Mouse (Mus musculus): Measurements from ENCODE around the gene Foxp1.

GRCm38 (mm10) chr6:99458775-99459174 lies 63.7 kb downstream of the Foxp1 start:
- TF ChIP-seq CTCF (IDR thresholded peaks at IDR 0.05; ENCODE audit: extremely low read depth, insufficient read depth, insufficient read length, insufficient replicate concordance) (no peak), POLR2A (IDR thresholded peaks at IDR 0.05; ENCODE audit: low read depth, low read length) (no peak)
